Mouse (Mus musculus) forebrain, embryonic 11.5 days (tissue): ENCODE data around the gene Prdm15. TPM values are rescaled to one million over a fixed set of nuclear protein-coding genes. Genes with fewer than 3 reads are reported as not detected.
A peak's percentile ranks its signal among the peaks of the same experiment; 100 is the strongest.

Source experiments
- ATAC-seq: fragments of 200-750 bp; cut with Nextera tagmentation; replicated peaks from 2 replicates; pipeline ENCODE4 v1.8.0; 2017; ENCODE audit warnings: moderate TSS enrichment; ENCODE audit not compliant: low FRiP score
- DNase-seq: peaks from one replicate; pipeline ENCODE4 v3.0.0-alpha.2; 2017; ENCODE audit warnings: low spot score
- H3K27ac ChIP-seq: fragments of 300-500 bp; sonication (generic); 2 replicates; pipeline ENCODE4 v1.5.1; 2014; ENCODE audit warnings: low read depth, low read length
- H3K27me3 ChIP-seq: fragments of 300-500 bp; sonication (generic); 2 replicates; pipeline ENCODE4 v1.6.1; 2014; ENCODE audit warnings: mild to moderate bottlenecking, low read length, mixed read lengths; ENCODE audit not compliant: control insufficient read depth, insufficient read depth
- H3K36me3 ChIP-seq: fragments of 300-500 bp; sonication (generic); 2 replicates; pipeline ENCODE4 v1.6.1; 2014; ENCODE audit warnings: mild to moderate bottlenecking, low read length, moderate library complexity, mixed read lengths; ENCODE audit not compliant: control insufficient read depth, insufficient read depth
- H3K4me1 ChIP-seq: fragments of 300-500 bp; sonication (generic); replicated peaks from 2 replicates; pipeline ENCODE4 v1.6.1; 2014; ENCODE audit warnings: low read length, mixed read lengths; ENCODE audit not compliant: control insufficient read depth, insufficient read depth
- H3K4me2 ChIP-seq: fragments of 300-500 bp; sonication (generic); 2 replicates; pipeline ENCODE4 v1.6.1; 2014; ENCODE audit warnings: low read depth, mild to moderate bottlenecking, low read length, moderate library complexity, mixed read lengths; ENCODE audit not compliant: severe bottlenecking
- H3K4me3 ChIP-seq: fragments of 300-500 bp; sonication (generic); 2 replicates; pipeline ENCODE4 v1.5.1; 2014; ENCODE audit warnings: low read depth, low read length
- H3K9ac ChIP-seq: fragments of 300-500 bp; sonication (generic); 2 replicates; pipeline ENCODE4 v1.6.1; 2014; ENCODE audit warnings: low read length
- H3K9me3 ChIP-seq: fragments of 300-500 bp; sonication (generic); 2 replicates; pipeline ENCODE4 v1.6.1; 2016; ENCODE audit warnings: low read length, mixed read lengths; ENCODE audit not compliant: control insufficient read depth
- WGBS: fragments of 180-500 bp; shearing (Covaris S2); extraction: QIAGEN DNeasy Blood & Tissue Kit; methylation state at CpG from one replicate; pipeline ENCODE4 v1.1.7; 2014; 5-methylcytosine and 5-hydroxymethylcytosine counted together
- polyA plus RNA-seq: library from polyadenylated mRNA; unstranded; fragments of >200 nt; fragmentation: Nextera tagmentation; extraction: Ambion mirVana; gene quantifications from 2 replicates; pipeline ENCODE4 v1.2.1, GENCODE M21; 2014

Gene Prdm15
- polyA plus RNA-seq, 1 experiment from 2014 or later, result 20.0 TPM

DNA sequence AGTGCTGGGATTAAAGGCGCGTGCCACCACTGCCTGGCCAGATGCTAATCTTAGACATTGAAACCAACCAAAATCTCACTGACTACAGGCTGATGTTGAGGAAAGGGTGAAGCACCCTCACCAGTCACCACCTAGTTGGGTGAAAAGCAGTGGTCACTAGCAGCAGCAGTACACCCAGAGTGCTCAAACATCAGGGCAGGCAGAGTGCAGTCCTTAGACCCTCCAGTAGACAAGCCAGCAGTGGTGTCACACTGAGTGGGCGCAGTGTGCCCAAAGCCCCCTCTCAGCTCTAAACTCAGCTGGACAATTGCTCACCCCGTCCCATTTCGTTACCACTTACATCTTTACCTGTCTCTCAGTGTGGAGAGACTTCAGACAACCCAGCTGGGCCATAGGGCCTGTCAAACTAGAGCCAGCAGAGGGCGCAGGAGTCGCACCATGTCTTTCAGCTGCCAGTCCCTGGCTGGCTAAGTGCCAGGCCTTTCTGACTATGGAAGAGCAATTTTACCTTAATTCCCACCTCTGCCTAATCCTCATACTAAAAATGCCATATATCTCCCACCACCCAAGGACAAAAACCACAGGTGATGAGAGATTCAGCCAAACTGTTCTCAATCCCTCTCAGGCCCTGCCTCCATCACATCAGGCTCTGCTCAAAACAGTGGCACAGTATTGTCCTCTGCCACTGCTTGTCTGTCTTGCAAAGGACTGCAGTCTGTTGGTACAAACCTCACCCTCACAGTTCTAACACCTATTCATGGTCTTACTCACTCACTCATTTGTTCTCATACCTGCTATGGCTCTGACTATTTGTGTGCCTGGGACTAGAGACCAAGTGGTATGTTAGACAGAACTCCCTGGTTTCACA, 46.7 kb downstream of the Prdm15 start:
- Histone ChIP-seq H3K36me3 (peaks cover 5% of the 10 kb centered on the region), H3K4me2 (no peak overlapping the region), H3K4me1 (no peaks in the 10 kb centered on the region), H3K27ac (no peak overlapping the region), H3K9ac (no peak overlapping the region), H3K27me3 (no peaks in the 10 kb centered on the region), H3K9me3 (no peaks in the 10 kb centered on the region), H3K4me3 (no peak overlapping the region)
- 78% methylated on average over 7 of the region's 7 CpGs for WGBS
- ATAC-seq (no peak), DNase-seq (peak; percentile 81)

DNA sequence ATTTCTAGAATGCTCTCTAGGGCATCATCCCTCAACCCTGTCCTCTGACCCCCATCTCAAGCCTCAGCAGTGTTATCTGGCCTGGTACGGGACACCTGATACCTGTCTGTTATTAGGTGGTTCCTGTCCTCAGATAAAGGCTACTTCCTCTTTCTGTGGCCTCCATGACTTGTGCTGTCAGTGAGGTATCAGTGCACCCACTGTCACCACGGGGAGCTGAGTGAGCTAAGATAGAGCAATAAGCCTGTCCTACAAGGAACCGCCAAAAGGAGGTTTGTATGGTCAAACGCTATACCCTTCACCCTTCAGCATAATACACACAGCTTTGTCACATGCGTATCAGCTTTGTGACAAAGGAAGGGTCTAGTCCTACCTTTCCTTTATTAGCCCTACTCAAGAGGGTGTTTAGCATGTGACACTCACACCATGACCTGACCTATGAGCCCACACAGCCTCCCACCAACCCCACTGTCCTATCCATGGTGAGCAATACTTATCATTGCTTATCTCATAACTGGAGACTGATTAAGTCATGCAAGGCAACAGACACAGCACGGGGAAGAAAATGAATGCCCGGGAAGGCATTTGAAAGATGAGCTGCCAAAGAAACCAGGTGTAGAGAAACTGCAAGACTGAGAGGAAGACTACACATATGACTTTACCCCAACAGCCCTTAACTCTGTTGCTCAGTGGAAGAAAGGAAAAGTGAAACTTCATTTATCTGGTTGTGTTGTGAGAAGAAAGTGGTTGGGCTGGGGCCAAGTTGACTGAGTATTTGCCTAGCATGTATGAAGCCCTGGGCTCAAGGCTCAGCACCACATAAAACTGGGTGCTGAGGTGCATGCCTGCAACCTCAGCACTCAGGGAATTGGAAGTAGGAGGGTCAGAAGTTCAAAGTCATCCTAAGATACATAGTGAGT, 53.4 kb downstream of the Prdm15 start:
- 98% methylated on average over 7 of the region's 7 CpGs for WGBS
- Histone ChIP-seq H3K9ac (no peak overlapping the region), H3K9me3 (no peaks in the 10 kb centered on the region), H3K27me3 (no peaks in the 10 kb centered on the region), H3K4me2 (no peak overlapping the region), H3K36me3 (peaks cover 8% of the 10 kb centered on the region; the same call in 1 of the 2 replicates), H3K27ac (no peak overlapping the region), H3K4me1 (no peaks in the 10 kb centered on the region), H3K4me3 (no peak overlapping the region)
- ATAC-seq (no peak), DNase-seq (no peak)

GRCm38 (mm10) chr16:97797212-97797611, 54.4 kb downstream of the Prdm15 start:
- no peaks in the 10 kb centered on the region for H3K27me3 ChIP-seq
- no peak overlapping the region for H3K4me2 ChIP-seq
- no peaks in the 10 kb centered on the region for H3K9me3 ChIP-seq
- WGBS, result 93% methylated on average over 3 of the region's 3 CpGs
- no peak for DNase-seq
- H3K27ac ChIP-seq, result no peak overlapping the region
- no peak overlapping the region for H3K4me3 ChIP-seq
- no peak for ATAC-seq
- no peaks in the 10 kb centered on the region for H3K4me1 ChIP-seq
- H3K9ac ChIP-seq, result no peak overlapping the region
- peaks cover 8% of the 10 kb centered on the region; the same call in 1 of the 2 replicates for H3K36me3 ChIP-seq

DNA sequence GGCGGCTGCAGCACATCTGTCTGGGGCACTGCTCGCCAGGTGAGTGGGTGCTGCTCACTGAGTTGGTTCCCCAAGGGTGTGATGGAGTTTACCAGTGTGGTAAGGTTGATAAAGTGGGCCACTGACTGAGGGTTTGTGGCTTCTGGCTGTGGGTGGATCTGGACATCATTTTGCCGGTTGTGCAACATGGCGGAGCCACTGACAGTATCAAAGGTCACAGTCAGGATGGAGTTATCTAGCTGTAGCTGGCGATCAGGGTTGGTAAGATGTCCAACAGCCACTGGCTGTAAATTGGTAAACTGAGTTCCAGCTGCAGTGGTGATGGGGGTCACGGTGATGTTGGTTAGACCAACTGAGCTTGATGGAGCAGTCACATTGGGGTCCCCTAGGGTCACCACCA, 57.4 kb downstream of the Prdm15 start:
- H3K9me3 ChIP-seq, result no peaks in the 10 kb centered on the region
- ATAC-seq (no peak), DNase-seq (no peak)
- 94% methylated on average over 6 of the region's 6 CpGs for WGBS
- H3K4me3 ChIP-seq, result no peak overlapping the region
- peaks cover 8% of the 10 kb centered on the region; the same call in 1 of the 2 replicates for H3K36me3 ChIP-seq
- no peak overlapping the region for H3K9ac ChIP-seq
- H3K4me1 ChIP-seq, result no peaks in the 10 kb centered on the region
- no peak overlapping the region for H3K4me2 ChIP-seq
- H3K27me3 ChIP-seq, result no peaks in the 10 kb centered on the region
- H3K27ac ChIP-seq, result no peak overlapping the region

- H3K9me3 ChIP-seq, result no peaks in the 10 kb centered on the region
- H3K4me2 ChIP-seq, result no peak overlapping the region
- H3K4me3 ChIP-seq, result no peak overlapping the region
- H3K36me3 ChIP-seq, result no peaks in the 10 kb centered on the region
- no peak overlapping the region for H3K27ac ChIP-seq
- H3K27me3 ChIP-seq, result no peaks in the 10 kb centered on the region
- DNase-seq, result no peak
- ATAC-seq, result no peak
- no peak overlapping the region for H3K9ac ChIP-seq
- H3K4me1 ChIP-seq, result no peaks in the 10 kb centered on the region
- 85% methylated on average over 5 of the region's 5 CpGs for WGBS
These were observed 68.6 kb downstream of the Prdm15 start for GRCm38 (mm10) chr16:97783057-97783456.

DNA sequence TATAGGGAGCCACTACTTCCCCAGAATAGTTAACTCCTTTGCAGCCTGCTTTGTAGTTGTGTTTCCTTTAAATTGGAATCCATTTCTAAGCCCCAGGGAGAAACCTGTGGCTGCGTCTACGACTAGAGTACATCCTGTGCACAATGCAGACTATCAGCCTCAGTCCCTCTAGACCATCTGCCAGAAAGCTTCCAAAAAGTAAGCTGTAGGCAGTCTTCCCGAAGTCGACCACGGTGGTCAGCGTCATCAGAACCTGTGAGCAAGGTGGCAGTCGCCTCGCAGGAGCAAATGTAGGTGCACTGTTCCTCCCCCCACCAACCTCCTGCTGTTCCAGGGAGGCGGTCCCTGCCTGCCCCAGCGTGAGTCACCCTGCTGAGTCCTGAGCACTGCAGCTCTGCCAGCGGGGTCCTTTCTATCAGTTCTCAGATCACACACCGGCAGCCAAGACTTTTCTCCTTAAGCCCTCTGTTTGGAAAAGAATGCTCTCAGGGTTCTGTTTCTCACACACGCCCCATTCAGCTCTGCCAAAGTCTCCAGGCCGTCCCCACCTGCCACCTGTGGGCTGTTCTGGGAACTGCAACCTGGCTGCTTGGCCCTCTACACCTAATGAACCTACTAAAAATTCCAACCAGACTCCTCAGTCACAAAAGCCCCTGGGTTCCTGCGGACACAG, 73.2 kb downstream of the Prdm15 start:
- DNase-seq, result peak; percentile 89
- no peak overlapping the region for H3K9ac ChIP-seq
- H3K27me3 ChIP-seq, result no peaks in the 10 kb centered on the region
- H3K36me3 ChIP-seq, result no peaks in the 10 kb centered on the region
- peak; percentile 76; the same call in 1 of the 2 replicates for ATAC-seq
- H3K9me3 ChIP-seq, result no peaks in the 10 kb centered on the region
- no peak overlapping the region for H3K4me3 ChIP-seq
- 23% methylated on average over 15 of the region's 15 CpGs for WGBS
- H3K4me1 ChIP-seq, result no peaks in the 10 kb centered on the region
- H3K27ac ChIP-seq, result no peak overlapping the region
- H3K4me2 ChIP-seq, result no peak overlapping the region

GRCm38 (mm10) chr16:97766501-97766900, 85.1 kb downstream of the Prdm15 start:
- peaks cover 5% of the 10 kb centered on the region; the same call in 1 of the 2 replicates for H3K4me1 ChIP-seq
- ATAC-seq, result no peak
- peaks cover 31% of the 10 kb centered on the region for H3K27me3 ChIP-seq

DNA sequence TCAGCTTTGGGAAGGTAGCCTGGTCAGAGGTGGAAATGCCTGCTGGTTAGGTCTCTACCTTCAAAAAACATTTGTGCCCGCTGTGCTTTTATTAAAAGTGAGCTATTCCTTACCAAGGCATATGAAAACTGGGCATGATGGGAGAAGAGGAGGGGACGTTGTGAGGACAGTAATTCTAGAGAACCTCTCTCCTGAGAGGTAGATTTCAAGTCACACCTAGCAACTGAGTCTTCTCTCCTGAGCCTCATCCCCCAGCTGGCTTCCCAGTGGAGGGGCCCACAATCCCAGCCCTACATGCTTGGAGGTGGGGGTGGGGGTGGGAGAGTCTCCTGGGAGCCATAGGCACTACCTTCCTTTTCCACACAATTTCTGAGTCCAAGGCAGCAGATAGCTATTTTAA, 87.0 kb downstream of the Prdm15 start:
- H3K9me3 ChIP-seq, result no peaks in the 10 kb centered on the region
- H3K36me3 ChIP-seq, result no peaks in the 10 kb centered on the region
- DNase-seq (no peak), ATAC-seq (no peak)
- no peak overlapping the region for H3K27ac ChIP-seq
- H3K4me3 ChIP-seq, result no peak overlapping the region
- H3K9ac ChIP-seq, result no peak overlapping the region
- whole genome bisulfite sequencing, result 64% methylated on average over 2 of the region's 2 CpGs
- H3K4me2 ChIP-seq, result no peak overlapping the region
- peaks cover 5% of the 10 kb centered on the region; the same call in 1 of the 2 replicates for H3K4me1 ChIP-seq
- H3K27me3 ChIP-seq, result peaks cover 31% of the 10 kb centered on the region

More at GRCm38 (mm10) chr16:97766501-97766900, 85.1 kb downstream of the Prdm15 start:
- Histone ChIP-seq H3K36me3 (no peaks in the 10 kb centered on the region), H3K9ac (no peak overlapping the region), H3K4me2 (no peak overlapping the region), H3K9me3 (no peaks in the 10 kb centered on the region), H3K4me3 (no peak overlapping the region), H3K27ac (no peak overlapping the region)
- 27% methylated on average over 3 of the region's 3 CpGs for WGBS
- no peak for DNase-seq
